Mouse (Mus musculus) hindbrain, embryonic 10.5 days (tissue): ENCODE results near the gene Wdr20rt. TPM values are rescaled to one million over a fixed set of nuclear protein-coding genes. Genes with fewer than 3 reads are reported as not detected.

Experiments used
- DNase-seq: peaks from one replicate; pipeline ENCODE4 v3.0.0-alpha.2; 2017; ENCODE audit warnings: low spot score
- H3K27ac ChIP-seq: fragments of 300-500 bp; sonication (generic); 2 replicates; pipeline ENCODE4 v1.5.1; 2016; ENCODE audit warnings: mild to moderate bottlenecking, moderate library complexity
- H3K27me3 ChIP-seq: fragments of 300-500 bp; sonication (generic); 2 replicates; pipeline ENCODE4 v1.6.1; 2016; ENCODE audit warnings: mild to moderate bottlenecking; ENCODE audit not compliant: poor library complexity, insufficient read depth, severe bottlenecking
- H3K36me3 ChIP-seq: fragments of 300-500 bp; sonication (generic); 2 replicates; pipeline ENCODE4 v1.6.1; 2016; ENCODE audit warnings: mild to moderate bottlenecking, moderate library complexity
- H3K4me1 ChIP-seq: fragments of 300-500 bp; sonication (generic); replicated peaks from 2 replicates; pipeline ENCODE4 v1.6.1; 2016; ENCODE audit warnings: mild to moderate bottlenecking
- H3K4me3 ChIP-seq: fragments of 300-500 bp; sonication (generic); 2 replicates; pipeline ENCODE4 v1.5.1; 2016; ENCODE audit warnings: mild to moderate bottlenecking, moderate library complexity
- H3K9me3 ChIP-seq: fragments of 300-500 bp; sonication (generic); 2 replicates; pipeline ENCODE4 v1.6.1; 2016; ENCODE audit warnings: mild to moderate bottlenecking, moderate library complexity
- WGBS: fragments of 180-500 bp; shearing (Covaris S2); methylation state at CpG from one replicate; pipeline ENCODE4 v1.1.7; 2016; 5-methylcytosine and 5-hydroxymethylcytosine counted together
- polyA plus RNA-seq: library from polyadenylated mRNA; unstranded; fragments of >200 nt; fragmentation: Nextera tagmentation; extraction: Ambion mirVana; gene quantifications from 2 replicates; pipeline ENCODE4 v1.2.1, GENCODE M21; 2016

Gene Wdr20rt
- polyA plus RNA-seq, 1 experiment from 2014 or later, result not detected

GRCm38 (mm10) chr12:65258212-65259138, 33.2 kb downstream of the Wdr20rt start:
- Histone ChIP-seq H3K27me3 (no peaks in the 10 kb centered on the region), H3K36me3 (no peaks in the 10 kb centered on the region), H3K4me1 (0 out of 2 replicates have a peak, but pooled peaks cover 9% of the 10 kb centered on the region), H3K4me3 (peak overlapping the region; percentile 29; the same call in 1 of the 2 replicates), H3K9me3 (no peaks in the 10 kb centered on the region), H3K27ac (no peak overlapping the region)
- 54% methylated on average over 19 of the region's 19 CpGs for WGBS
- DNase-seq, result peak; percentile 10

GRCm38 (mm10) chr12:65259139-65260111, 34.1 kb downstream of the Wdr20rt start:
- peak overlapping the region; percentile 29; the same call in 1 of the 2 replicates for H3K4me3 ChIP-seq
- 77% methylated on average over 13 of the region's 13 CpGs for WGBS

GRCm38 (mm10) chr12:65268311-65268984, 43.1 kb downstream of the Wdr20rt start:
- no peaks in the 10 kb centered on the region for H3K27me3 ChIP-seq
- 90% methylated on average over 5 of the region's 5 CpGs for WGBS
- no peaks in the 10 kb centered on the region for H3K9me3 ChIP-seq

More at GRCm38 (mm10) chr12:65259139-65260111, 34.1 kb downstream of the Wdr20rt start:
- DNase-seq, result no peak
- H3K27ac ChIP-seq, result no peak overlapping the region
- H3K4me1 ChIP-seq, result 0 out of 2 replicates have a peak, but pooled peaks cover 9% of the 10 kb centered on the region
- H3K9me3 ChIP-seq, result no peaks in the 10 kb centered on the region
- no peaks in the 10 kb centered on the region for H3K27me3 ChIP-seq
- no peaks in the 10 kb centered on the region for H3K36me3 ChIP-seq

GRCm38 (mm10) chr12:65269406-65269805, 44.1 kb downstream of the Wdr20rt start:
- H3K4me3 ChIP-seq, result no peak overlapping the region
- no peaks in the 10 kb centered on the region for H3K27me3 ChIP-seq
- H3K9me3 ChIP-seq, result no peaks in the 10 kb centered on the region
- no peaks in the 10 kb centered on the region for H3K36me3 ChIP-seq
- H3K4me1 ChIP-seq, result no peaks in the 10 kb centered on the region
- no peak for DNase-seq
- WGBS, result 80% methylated on average over 5 of the region's 5 CpGs
- no peak overlapping the region for H3K27ac ChIP-seq

More at GRCm38 (mm10) chr12:65268311-65268984, 43.1 kb downstream of the Wdr20rt start:
- H3K27ac ChIP-seq, result no peak overlapping the region
- no peaks in the 10 kb centered on the region for H3K4me1 ChIP-seq
- H3K36me3 ChIP-seq, result no peaks in the 10 kb centered on the region
- H3K4me3 ChIP-seq, result no peak overlapping the region
- DNase-seq, result no peak

- no peaks in the 10 kb centered on the region for H3K36me3 ChIP-seq
- H3K4me3 ChIP-seq, result no peak overlapping the region
- no peak for DNase-seq
- WGBS, result 74% methylated on average over 4 of the region's 4 CpGs
- no peak overlapping the region for H3K27ac ChIP-seq
- no peaks in the 10 kb centered on the region for H3K4me1 ChIP-seq
- no peaks in the 10 kb centered on the region for H3K9me3 ChIP-seq
- H3K27me3 ChIP-seq, result no peaks in the 10 kb centered on the region
These were observed 48.5 kb downstream of the Wdr20rt start for GRCm38 (mm10) chr12:65273807-65274206.

Other genes starting within 250 kb of the Wdr20rt start
- gene Prpf39, start 189.2 kb upstream of the Wdr20rt start, polyA plus RNA-seq, result 40.2 and 56.0 TPM in 2 replicates
- gene Fkbp3, start 151.5 kb upstream of the Wdr20rt start, polyA plus RNA-seq, result 636 and 712 TPM in 2 replicates
- 9.3 and 11.0 TPM in 2 replicates for gene Fancm, start 149.9 kb upstream of the Wdr20rt start, polyA plus RNA-seq
- gene Mis18bp1, start 52.9 kb upstream of the Wdr20rt start, polyA plus RNA-seq, result 57.0 and 76.9 TPM in 2 replicates